Mouse (Mus musculus) ovary, adult 18-20 months (tissue): ENCODE measurements around the gene Ifitm1.
"Not testable (repeated sequence)": the region's sequence is repeated elsewhere in the genome, so short reads cannot be mapped to it uniquely, and the experiment has no call there.

Experiments
- DNase-seq: peaks from one replicate; pipeline ENCODE4 v3.0.0; 2022; ENCODE audit warnings: low spot score, mixed read lengths

Ifitm1 gene

DNA sequence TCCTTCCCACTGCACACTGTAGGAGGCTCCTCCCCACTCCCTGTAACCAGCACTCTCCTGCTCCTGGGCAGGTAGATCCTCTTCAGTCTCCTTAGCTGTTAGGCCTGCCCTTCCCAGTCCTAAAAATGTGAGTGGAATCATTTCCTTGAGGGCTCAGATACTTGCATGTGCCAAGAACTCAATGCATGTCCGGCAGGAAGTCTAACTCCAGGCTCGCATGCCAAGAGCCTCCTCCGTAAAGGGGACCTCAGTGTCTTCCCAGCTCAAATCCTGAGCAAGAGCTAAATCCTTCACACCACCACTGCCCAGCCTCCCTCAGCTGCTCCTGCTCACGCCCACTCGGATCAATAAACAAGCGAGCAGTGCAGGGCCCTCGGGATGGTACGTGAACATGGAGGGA lies 16.0 kb upstream of the Ifitm1 start:
- DNase-seq, result no peak

DNA sequence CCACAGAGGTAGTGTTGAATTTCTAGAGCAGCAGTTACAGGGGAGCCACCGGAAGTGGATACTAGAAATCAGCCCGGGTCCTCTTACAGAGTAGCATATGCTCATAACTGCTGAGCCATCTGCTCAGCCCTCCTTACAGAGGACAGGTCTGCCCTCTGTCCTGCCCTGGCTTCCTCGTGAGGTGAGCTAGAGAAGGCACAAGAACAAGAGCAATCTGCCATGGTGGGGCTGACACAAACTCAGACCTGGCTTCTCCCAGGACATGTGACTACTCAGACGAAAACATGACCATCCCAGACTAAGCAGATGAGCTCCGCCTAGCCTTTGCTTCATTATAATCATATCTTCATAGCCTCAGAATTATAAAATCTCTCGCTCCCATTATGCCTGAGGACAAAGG lies 15.3 kb upstream of the Ifitm1 start:
- no peak for DNase-seq

DNA sequence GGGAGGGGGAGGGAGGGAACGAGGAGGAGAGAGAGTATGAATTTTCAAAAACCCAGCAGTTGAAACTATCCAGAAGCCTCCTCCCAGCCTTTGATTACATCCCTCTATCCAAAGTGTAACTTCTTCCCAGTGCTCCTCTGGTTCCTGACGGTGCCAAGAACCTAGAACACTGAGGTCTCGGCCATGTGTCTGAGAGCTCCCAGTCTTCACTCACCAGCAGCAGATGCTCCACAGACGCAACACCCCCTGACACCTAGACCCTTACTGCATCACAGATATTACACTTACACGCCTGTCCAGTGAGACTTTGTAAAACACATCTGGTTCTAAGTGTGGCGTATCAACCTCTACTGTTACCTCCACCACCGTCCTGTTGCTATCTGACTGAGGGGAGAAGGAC lies 14.6 kb upstream of the Ifitm1 start:
- no peak for DNase-seq

DNA sequence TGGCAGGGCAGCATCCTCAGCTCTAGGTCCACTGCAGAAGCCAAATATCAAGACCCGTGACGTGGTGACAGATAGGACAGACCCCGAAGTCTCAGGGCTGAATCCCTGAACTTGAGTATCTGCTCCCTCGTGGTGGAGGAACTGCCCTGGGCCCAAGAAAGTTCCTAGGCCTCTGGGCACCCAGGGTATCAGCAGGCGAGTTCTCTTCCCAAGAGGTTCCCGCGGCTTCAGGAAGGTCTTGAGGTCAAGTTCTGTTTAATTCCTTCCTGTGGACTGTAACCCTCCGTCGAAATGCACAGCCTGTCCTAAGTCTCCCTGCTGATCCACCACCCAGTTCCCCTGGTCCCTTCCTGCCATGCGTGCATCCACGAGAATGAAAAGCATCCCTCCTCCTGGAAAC lies 13.9 kb upstream of the Ifitm1 start:
- DNase-seq, result no peak

DNA sequence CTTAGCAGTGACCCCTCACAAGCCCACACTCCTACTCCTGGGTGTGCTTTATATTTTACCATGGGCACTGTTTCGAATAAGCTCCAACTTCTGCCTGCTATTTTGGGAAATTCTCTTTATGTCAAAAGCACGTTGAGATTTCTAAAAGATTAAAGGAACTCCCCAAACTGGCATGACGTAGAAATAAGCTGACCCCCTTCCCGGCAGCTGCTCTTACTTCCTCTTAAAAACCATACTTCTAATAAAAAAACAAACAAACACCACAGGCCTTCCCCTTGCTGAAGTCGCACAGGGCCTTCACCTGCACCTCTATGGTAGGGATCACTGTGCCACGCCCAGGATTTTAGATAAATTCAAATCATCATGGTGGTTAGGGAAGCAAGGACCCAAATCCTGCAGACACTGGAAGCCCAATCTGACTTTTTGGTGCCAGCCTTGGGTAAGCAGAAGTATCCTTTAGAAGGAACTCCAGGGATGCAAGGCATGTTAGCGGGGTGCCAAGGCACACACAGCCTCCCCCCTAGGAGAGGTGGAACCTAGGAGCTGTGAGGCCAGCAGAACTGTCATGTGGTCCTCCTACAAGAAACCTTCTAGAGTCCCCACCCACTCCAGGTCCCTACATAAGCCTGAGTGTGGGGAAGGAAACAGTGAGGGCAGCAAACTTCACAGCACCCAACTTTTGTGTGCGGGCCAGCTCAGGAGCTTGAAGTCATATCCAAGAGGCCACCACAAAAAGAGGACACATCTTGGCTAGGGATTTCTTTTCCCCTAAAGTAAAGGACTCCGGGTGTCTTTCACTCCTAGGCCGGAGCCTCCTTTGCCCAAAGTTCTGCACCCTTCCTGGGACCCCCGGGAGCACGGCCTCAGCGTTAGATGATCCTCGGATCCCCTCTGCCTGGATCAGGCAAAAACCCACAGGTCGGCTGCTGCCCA lies 13.0 kb upstream of the Ifitm1 start:
- DNase-seq, result no peak

DNA sequence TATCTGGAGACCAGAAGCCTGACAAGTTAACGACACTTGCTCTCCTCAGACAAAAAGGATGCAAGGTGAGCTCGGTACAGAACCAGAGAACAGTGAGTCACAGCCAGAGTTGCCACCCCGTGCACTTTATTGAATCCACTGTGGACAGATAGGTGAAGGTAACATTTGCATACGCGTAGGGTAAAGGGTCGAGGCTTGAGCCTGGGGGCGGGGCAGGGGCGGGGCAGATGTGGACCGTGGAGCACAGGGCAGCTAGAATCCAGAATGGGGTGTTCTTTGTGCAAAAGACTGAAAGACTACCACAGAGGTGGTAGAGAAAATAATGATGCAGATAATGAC lies 12.3 kb upstream of the Ifitm1 start:
- DNase-seq, result no peak

DNA sequence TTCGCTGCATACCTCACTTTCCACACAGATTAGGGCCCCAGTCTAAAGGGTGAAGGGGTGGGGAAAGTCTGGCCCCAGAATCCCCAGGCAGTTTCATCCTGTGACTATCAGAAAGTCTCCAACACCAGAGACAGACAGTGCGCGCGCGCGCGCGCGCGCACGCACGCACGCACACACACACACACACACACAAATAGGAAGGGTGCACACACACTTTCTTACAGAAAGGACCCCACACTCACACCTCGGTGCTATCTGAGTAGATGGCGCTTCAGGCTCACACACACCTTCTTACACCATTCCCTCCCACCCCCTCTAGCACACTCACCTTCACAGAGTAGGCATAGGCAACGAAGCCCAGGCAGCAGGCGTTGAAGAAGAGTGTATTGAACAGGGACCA lies 11.7 kb upstream of the Ifitm1 start:
- no peak for DNase-seq

DNA sequence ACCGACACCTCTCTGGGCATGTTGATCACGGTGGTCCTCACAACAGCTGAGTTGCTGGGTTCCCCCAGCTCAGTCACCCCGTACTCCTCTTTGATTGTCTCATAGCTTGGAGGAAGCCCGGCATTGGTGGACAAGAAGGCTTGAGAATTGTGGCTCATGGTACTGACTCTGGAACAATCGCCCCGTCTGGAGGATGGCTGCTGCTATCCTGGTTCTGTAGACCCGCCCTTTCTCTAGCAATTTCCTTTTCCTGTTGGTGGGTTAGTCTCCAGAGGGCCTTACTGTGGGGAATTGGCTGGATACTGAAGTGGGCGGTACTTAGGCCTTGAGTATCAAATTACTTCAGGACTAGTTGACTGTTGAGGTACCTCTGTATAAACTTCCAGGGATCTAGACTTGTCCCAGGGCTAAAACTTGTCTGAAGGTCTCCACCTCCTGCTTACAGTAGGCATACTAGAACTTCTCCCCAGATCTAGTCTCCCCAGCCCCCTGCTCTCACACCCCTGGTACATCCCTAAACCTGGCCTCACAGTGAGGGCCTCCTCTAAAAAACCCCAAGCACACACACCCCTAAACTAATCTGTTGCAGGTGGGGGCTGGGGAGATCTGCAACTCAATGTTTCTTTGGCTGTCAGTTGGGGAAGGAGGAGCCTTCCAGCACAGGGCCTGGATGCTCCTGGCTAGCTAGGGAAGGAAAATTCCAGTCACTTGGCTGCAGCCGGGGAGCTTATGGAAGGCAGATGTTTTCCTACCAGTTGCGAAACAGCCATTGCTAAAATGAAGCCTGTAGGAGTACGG lies 11.1 kb upstream of the Ifitm1 start, which contains the start of the genes Gm45717 and Ifitm2:
Gene Gm45717 (minus strand): TSS at position 180 of the 798 bp plus-strand sequence.
Gene Ifitm2 (minus strand): TSS at position 230 of the 798 bp plus-strand sequence.
- peak; percentile 79 for DNase-seq

DNA sequence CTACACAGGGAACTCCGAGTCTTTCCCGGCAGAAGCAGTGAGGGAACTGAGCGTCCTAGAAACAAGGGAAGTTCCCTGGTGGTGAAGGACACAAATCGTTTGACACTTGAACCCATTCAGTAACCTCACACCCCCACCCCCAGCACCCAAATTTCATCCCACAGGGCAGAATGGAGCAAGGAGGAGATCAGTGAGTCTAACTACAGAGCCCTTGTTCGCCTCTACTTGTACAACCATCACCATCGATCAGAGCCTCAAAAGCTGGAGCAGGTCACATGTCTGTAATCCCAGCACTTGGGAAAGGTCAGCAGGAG lies 10.5 kb upstream of the Ifitm1 start:
- DNase-seq, result no peak

DNA sequence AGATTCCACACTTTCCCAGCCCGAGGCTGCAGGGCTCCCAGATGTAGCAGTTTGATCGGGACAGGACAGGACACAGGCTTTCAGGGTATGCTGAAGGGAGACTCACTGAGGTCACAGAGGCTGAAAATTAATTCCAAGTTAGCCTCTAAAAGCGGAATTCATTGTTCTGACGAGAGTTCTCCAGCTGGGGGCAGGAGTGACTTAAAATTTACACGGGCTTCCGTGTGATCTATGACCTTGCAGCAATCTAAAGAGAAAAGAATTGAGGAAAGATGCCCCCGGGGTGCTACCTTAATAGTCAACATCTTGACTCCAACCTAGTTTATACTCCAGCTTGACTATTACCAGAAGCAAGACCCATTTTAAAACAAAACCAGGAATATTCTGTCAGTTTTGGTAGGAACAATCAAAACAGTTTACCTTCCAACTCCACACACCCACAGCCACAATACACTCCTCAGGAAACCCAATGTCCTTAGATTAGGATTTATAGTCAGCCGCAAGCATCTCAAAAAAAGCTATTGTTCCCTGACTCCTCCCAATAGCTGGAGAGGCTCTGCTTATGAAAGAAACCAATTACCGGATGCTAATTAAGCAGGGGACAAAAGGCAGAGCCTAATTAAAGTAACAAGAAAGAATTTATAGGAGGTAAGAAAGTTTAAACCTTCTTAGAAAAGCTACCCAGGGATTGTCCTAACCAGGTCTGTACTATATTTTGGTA lies 7.7 kb upstream of the Ifitm1 start:
- no peak for DNase-seq

DNA sequence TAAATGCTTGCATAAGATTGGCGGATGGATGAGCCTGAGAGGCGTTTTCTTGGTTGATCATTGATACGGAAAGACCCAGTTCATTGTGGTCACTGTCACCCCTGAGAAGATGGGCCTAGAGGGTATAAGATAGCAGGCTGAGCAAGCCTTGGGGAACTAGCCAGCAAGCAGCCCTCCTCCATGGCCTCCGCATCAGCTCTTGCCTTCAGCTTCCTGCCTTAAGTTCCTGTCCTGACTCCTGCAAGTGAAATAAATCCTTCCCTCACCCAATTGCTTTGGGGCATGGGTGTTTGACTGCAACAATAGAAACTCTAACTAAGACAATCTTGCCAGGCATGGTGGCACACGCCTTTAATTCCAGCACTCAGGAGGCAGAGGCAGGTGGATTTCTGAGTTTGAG lies 7.0 kb upstream of the Ifitm1 start:
- DNase-seq, result no peak

DNA sequence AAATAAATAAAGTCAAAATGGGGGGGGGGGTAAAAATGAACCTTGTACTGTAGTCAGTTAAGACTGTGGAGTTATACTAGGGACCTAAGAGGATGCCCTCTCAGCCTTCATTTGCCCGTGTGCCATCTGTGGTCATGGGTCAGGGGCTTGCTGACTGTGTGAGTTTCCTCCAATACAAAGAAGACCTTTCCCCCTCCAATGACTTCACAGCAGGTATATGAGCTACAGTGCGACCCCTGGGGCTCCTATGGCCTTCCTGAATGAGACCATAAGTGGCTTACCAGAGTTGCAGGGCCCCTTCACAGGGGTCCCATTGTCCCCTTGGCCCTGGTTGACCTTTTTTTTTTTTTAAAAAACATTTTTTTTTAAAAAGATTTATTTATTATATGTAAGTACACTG lies 5.6 kb upstream of the Ifitm1 start:
- DNase-seq, result no peak

DNA sequence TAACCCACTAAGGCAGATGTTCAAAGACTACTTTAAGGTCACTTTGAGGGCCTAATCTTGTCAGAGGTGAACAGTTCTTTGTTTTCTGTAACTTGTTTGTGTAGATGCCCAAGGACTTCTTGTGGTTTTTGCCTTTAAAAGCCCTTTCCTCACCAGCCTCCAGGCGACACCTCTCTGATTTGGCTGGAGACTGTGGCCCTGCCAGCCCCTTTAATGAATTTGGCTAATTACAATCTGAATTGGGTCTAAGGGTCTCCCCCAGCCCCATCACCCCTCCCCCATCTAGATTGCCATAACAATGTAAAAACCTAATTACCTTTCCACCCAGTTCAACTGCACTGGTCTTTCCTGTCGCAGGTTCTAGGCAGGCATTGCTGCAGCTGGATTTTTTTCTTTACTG lies 4.3 kb upstream of the Ifitm1 start:
- no peak for DNase-seq

DNA sequence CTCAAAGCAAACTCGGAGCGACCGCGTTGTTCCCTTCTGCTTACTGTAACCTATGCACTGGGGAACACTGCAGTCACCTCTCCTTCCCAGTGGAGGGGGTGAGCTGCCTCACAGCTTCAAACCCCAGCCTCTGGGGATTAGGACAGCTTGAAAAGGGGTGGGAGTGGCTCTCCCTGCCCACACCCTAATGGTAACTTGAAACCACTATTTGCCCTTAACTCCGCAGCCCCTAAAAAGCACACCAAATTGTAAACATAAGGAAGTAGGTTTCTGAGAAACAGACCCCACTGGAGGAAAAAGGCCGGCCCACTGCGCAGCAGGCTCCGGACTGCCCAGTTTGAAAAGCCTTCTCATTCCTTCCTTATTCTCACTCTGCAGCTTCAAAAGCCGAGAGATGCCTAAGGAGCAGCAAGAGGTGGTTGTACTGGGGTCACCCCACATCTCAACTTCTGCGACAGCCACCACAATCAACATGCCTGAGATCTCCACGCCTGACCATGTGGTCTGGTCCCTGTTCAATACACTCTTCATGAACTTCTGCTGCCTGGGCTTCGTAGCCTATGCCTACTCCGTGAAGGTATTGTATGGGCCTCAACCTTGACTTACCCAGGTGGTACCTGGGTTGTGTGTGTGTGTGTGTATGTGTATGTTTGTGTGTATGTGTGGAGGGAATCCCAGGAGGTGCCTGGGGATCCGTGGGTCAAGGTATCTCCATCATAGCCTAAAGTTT lies 1.0 kb downstream of the Ifitm1 start:
- DNase-seq, result no peak

DNA sequence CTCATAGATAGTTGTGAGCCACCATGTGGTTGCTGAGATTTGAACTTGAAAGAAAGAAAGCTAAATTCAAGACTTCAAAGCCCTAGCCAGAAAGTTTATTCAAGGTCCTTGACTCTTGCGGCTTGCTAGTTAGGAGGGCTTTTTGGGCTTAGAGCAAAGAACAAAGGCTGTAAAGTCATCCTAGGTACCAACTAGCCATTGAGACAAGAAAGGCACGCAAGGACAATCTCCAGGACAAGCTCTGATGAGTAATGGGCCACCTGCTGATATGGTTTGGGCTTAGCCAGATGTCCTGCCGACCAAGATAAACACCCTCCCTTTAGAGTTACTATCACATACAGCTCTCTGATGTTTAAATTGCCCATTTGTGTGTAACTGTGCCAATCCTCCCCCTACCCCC lies 1.7 kb downstream of the Ifitm1 start:
- not testable (repeated sequence) for DNase-seq

DNA sequence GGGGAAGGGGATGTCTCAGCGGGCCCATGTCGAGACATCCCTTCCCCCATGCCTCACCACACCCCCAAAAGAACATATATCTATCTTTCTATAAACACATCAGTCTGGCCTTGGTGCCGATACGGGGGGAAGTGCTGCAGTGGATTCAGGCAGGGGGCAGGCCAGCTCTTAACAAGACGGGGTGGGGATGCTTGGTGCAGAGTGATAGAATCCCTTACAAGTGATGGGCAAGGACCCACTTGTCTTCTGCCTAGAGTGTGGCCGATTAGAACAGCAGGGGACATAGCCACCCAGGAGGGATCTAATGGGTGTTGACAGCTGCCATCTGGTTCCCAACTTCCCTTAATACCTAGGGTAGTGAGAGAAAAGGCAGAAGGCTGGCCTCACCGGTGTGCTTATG lies 3.9 kb downstream of the Ifitm1 start:
- no peak for DNase-seq

DNA sequence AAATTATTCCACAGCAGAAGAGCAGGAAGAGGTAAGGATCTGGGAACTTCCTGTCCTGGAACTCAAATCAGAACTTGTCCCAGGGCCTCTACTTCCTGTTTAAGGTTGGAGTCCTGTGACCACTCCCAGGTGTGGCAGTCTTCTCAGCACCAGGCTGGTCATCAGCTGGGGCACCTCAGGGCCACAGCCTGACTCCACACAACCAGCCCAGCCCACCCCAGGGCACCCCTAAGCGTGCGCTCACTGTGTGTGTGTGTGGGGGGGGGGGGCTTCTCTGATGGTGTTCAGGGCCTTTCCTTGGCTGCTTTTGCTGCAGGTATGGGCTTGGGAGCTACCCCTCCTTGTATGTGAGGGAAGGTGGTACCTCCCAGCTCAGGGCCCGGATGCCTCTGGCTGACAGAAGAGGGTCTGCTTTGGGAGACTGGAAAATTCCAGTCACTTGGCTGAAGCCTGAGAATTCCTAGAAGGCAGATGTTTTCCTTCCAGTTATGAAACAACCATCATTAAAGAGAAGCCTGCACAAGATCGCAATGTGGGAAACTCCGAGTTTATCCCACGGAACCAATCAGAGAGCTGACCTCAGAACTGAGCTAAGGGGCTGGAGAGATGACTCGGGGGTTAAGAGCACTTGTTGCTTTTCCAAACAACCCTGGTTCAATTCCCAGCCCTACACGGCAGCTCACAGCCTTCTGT lies 4.6 kb downstream of the Ifitm1 start:
- DNase-seq, result no peak

DNA sequence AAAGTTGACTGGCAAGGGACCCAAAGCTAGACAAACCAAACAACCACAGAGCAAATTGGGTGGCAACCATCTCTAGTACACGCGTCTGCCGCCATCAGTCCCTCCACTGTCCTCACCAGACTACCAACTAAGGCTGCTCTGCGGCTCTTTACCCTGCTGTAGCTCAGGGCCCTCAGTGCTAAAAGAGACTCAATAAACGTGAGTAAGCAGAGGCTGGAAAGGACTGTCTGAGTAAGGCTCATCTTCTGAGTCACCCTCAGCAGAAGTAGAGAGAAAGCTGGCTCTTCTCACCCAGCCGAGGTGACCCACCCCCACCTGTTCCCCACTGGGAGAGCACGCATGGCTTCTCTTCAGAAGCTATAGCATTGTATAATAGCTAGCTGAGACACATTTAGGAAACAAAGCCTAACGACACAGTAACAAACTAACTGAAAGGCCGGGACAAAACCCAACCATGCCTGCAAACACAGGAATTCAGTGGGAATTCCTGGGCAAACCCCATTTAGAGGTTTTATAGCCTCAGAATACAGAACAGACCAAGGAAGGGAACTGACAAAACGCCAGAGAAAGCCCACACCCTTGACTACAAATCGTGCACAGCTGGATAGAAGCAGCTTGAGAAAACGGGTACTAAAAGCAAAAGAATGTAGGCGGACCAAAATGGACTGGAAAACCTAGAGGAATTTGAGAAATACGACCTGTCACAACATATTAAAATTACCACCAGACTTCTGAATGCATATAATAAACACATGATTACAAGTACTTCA lies 6.6 kb downstream of the Ifitm1 start:
- DNase-seq, result no peak

DNA sequence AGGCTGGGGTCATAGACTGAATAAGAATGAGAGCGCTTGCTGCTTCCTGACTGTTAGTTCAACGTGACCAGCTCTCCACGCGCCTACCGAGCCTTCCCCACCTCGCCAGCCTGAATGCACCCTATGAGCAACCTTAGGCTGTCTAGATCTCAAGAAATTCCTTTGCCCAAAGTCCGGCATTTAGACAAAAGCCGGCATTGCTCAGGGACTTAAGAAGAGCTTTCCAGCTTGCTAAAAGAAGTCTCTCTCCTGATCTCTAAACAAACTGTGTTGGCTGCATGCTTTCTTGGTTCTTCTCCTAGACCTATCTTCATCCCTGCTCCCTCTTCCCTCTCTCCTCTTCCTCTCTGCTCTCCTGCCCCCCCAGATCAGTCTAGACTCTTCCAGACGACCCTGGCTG lies 7.9 kb downstream of the Ifitm1 start:
- DNase-seq, result no peak

DNA sequence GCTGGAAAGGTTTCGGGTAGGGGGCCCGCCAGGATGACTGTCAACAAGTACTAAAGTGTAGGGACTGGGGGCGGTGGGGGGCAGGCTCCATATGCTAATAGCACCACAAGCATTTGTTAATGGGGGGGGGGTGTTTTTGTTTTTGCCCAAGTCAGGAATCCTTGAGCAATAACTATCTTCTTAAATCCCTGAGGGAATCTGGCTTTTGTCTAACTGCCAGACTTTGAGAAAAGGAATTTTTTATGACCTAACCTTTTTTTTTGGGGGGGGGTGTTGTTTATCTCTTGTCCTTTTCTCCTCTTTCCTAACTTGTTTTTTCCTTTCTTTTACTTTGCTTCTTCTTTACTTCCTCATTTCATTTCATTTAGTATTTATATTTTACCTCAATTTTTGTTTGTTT lies 8.4 kb downstream of the Ifitm1 start:
- DNase-seq, result no peak

DNA sequence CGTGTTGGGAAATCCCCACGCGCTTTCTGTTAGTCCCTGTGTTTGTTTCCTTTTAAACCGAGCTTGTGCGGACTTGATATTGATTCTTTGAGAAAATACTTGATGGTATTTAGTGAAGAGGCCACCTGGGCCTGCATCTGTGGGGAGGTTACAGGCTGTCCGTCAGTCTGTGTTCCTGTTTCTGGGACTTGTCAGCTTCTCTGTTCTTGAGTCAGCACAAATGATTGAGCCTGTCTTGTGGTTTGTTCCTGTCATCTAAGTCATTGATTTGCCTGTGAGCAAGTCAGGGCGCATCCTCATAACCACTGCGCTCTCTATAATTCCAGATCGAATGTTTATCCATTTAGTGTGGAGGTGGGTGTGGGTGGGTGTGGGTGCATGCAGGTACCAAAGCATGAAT lies 9.7 kb downstream of the Ifitm1 start:
- DNase-seq, result not testable (repeated sequence)
